Mouse (Mus musculus) lung, postnatal 0 days (tissue): Measurements from ENCODE around the gene Defb43.

Experiments used
- CTCF ChIP-seq: IDR thresholded peaks from 2 replicates; pipeline ENCODE4 v1.5.1; 2016; ENCODE audit warnings: antibody characterized with exemption, mild to moderate bottlenecking
- EP300 ChIP-seq: IDR thresholded peaks from 2 replicates; pipeline ENCODE4 v1.6.1; 2016; ENCODE audit warnings: antibody characterized with exemption, mild to moderate bottlenecking, control low read depth

GRCm38 (mm10) chr14:62965811-62966520 lies 45.6 kb upstream of the Defb43 start:
- TF ChIP-seq CTCF (no peak), EP300 (no peak)
